Mouse (Mus musculus): ENCODE measurements around the gene Kif28. TPM values are rescaled to one million over a fixed set of nuclear protein-coding genes. Genes with fewer than 3 reads are reported as not detected.

Kif28 gene
- polyA plus RNA-seq, 1 experiment from 2014 or later, result not detected

DNA sequence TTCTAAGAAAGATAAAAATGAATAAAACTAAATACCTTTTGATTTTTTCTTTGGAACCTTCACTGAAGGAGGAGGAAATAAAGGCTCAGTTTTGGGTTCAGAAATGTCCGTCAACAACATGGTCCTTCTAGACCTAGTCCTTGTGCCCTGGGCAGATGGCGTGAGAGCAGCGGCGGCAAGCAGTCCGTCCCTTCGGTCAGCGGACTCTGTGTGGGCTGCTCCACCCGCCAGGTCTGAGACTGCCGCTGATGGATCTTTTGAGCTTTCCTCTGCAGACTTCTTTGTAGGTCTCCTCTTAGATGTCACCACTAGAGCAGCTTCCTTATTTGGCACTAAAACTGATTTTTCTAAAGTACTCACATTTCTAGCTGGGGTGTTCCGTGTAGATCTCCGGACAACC, 7.2 kb upstream of the Kif28 start:
- 96% methylated on average over 11 of the region's 11 CpGs for WGBS
- Histone ChIP-seq H3K4me1 (ENCODE audit: control insufficient read depth, insufficient read depth, low read length) (no peaks in the 10 kb centered on the region), H3K4me3 (ENCODE audit: low read depth, low read length) (no peak overlapping the region), H3K27me3 (replicated peaks; ENCODE audit: control insufficient read depth, insufficient read depth, low read length) (no peaks in the 10 kb centered on the region), H3K9ac (ENCODE audit: low read length) (no peak overlapping the region), H3K4me2 (ENCODE audit: low read length) (no peak overlapping the region), H3K9me3 (replicated peaks; ENCODE audit: control insufficient read depth, low read length) (no peaks in the 10 kb centered on the region), H3K27ac (ENCODE audit: low read depth, low read length) (no peak overlapping the region), H3K36me3 (ENCODE audit: control insufficient read depth, insufficient read depth, low read length) (peaks cover 77% of the 10 kb centered on the region)
- DNase-seq (ENCODE audit: low spot score) (no peak), ATAC-seq (no peak)

DNA sequence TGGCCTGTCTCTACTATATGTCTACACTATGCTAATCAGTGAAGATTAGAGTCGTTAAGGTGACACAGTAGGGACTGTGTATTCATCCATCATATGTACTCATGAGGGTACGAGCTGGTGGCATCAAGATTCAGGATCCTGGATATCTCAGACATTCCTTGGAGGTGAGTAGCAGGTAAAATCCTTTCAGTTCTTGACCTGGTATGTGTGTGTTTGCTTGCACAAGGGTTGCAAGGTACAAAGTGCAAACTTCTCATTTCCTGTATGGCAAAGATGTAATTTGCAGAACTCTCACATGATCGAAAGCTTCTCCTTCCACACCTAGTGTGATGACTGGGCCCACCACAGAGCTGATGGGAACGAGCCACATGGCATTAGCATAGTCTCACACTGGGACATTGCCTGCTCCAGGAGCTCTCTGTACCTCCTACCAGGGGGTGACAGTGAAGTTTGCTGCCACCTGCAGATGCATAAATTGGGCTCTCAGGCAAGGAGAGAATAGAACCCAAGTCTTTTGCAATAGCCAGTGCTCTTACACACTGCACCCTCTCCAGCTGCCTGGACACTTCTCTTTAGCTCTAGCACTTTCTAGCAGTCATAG, 1.4 kb downstream of the Kif28 start:
- WGBS, result 84% methylated on average over 4 of the region's 4 CpGs
- no peak overlapping the region for H3K27ac ChIP-seq (ENCODE audit: low read depth, low read length)

DNA sequence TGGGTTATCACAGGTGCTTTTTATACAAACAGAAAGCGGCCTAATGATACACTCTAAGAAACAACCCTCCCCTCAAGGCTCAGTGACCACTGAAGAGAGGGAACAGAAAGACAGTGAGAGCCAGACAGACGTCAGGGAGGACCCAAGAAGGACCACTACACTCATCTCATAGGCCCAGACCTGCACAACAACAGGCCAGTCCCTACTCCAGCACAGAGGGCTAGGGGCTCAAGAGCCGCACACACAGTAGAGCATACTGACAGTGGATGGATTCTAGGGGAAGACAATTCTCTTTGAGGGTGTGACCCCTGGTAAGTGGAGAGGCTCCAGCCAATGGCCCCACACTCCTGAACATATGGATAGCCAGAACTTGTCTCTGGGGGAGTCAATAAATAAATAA, 8.6 kb downstream of the Kif28 start:
- no peak for DNase-seq (ENCODE audit: low spot score)
- Histone ChIP-seq H3K4me1 (ENCODE audit: control insufficient read depth, insufficient read depth, low read length) (no peaks in the 10 kb centered on the region), H3K9ac (ENCODE audit: low read length) (no peak overlapping the region), H3K36me3 (ENCODE audit: control insufficient read depth, insufficient read depth, low read length) (no peaks in the 10 kb centered on the region), H3K27me3 (replicated peaks; ENCODE audit: control insufficient read depth, insufficient read depth, low read length) (no peaks in the 10 kb centered on the region), H3K9me3 (replicated peaks; ENCODE audit: control insufficient read depth, low read length) (no peaks in the 10 kb centered on the region), H3K27ac (ENCODE audit: low read depth, low read length) (no peak overlapping the region), H3K4me2 (ENCODE audit: low read length) (no peak overlapping the region), H3K4me3 (ENCODE audit: low read depth, low read length) (no peak overlapping the region)
- ATAC-seq, result no peak
- WGBS, result 84% methylated on average over 3 of the region's 3 CpGs

More for the DNA sequence above, 1.4 kb downstream of the Kif28 start:
- DNase-seq (ENCODE audit: low spot score), result no peak
- no peaks in the 10 kb centered on the region for H3K9me3 ChIP-seq (replicated peaks; ENCODE audit: control insufficient read depth, low read length)
- peaks cover 52% of the 10 kb centered on the region for H3K36me3 ChIP-seq (ENCODE audit: control insufficient read depth, insufficient read depth, low read length)
- H3K4me2 ChIP-seq (ENCODE audit: low read length), result no peak overlapping the region
- H3K9ac ChIP-seq (ENCODE audit: low read length), result no peak overlapping the region
- no peaks in the 10 kb centered on the region for H3K4me1 ChIP-seq (ENCODE audit: control insufficient read depth, insufficient read depth, low read length)
- no peaks in the 10 kb centered on the region for H3K27me3 ChIP-seq (replicated peaks; ENCODE audit: control insufficient read depth, insufficient read depth, low read length)
- H3K4me3 ChIP-seq (ENCODE audit: low read depth, low read length), result no peak overlapping the region
- ATAC-seq, result no peak

DNA sequence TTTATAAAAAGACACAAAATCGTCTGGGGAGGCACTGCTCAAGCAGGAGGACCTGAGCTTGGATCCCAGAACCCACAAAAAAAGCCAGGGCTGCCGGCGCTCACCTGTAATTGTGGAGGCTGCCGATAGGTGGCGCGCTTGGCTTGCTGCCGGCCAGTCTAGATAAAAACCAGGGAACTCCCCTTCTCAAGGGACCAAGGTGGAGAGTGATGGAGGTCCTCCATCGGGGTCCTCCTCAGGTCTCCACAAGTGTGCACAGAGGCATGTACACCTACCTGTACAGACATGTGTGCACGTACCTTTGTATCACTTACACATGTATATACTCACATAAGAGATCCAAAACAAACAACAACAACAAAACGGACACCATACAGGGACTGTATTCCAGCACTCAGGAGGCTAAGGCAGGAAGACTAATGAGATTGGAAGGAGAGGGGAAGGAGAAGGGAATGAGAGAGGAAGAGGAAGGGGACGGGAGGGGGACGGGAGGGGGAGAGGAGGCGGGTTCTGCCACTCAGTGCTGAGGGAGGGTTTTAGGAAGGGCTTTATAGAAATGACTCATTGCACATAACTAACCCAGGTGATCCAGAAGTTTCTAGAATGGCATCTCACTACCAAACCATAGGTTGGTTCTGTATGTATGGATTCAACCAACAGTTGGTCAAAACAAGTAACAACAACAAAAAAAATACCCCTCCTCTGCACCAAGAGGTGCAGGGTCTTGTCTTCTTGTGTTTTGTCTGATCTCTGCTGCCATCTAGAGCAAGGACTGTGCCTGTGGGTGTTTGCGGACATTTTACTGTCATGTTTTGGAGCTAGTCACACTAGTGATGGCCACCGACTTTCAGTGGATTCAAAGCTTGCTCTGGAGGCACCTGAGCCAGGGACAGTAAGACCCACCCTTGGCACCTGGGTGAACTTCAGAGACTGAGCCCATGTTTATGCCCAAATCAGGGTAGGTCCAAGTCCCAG, 10.3 kb downstream of the Kif28 start:
- Histone ChIP-seq H3K27me3 (replicated peaks; ENCODE audit: control insufficient read depth, insufficient read depth, low read length) (no peaks in the 10 kb centered on the region), H3K9me3 (replicated peaks; ENCODE audit: control insufficient read depth, low read length) (no peaks in the 10 kb centered on the region), H3K27ac (ENCODE audit: low read depth, low read length) (no peak overlapping the region), H3K36me3 (ENCODE audit: control insufficient read depth, insufficient read depth, low read length) (no peaks in the 10 kb centered on the region), H3K4me1 (ENCODE audit: control insufficient read depth, insufficient read depth, low read length) (no peaks in the 10 kb centered on the region), H3K4me2 (ENCODE audit: low read length) (no peak overlapping the region), H3K9ac (ENCODE audit: low read length) (no peak overlapping the region), H3K4me3 (ENCODE audit: low read depth, low read length) (no peak overlapping the region)
- 39% methylated on average over 15 of the region's 15 CpGs for WGBS
- ATAC-seq (no peak), DNase-seq (ENCODE audit: low spot score) (peak; percentile 23)

DNA sequence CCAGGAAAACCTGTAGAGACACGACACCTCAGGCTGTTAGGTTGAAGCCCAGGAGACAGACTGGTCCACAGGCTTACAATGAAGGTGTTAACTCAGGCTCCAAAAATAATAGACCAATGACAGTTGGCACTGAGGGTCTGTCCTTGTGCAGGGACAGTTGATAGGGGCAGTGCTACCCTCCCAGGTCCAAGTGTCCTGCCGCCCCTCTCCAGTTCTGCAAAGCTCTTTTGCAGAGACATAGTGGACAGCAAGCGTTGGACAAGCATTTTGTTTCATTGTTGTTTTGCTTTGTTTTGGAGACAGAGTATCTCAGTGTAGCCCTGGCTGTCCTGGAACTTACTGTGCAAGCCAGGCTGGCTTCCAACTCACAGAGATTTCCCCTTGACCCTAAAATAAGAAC, 13.7 kb downstream of the Kif28 start:
- Histone ChIP-seq H3K36me3 (ENCODE audit: control insufficient read depth, insufficient read depth, low read length) (no peaks in the 10 kb centered on the region), H3K27me3 (replicated peaks; ENCODE audit: control insufficient read depth, insufficient read depth, low read length) (no peaks in the 10 kb centered on the region), H3K9ac (ENCODE audit: low read length) (no peak overlapping the region), H3K4me2 (ENCODE audit: low read length) (no peak overlapping the region), H3K27ac (ENCODE audit: low read depth, low read length) (no peak overlapping the region), H3K4me3 (ENCODE audit: low read depth, low read length) (no peak overlapping the region), H3K4me1 (ENCODE audit: control insufficient read depth, insufficient read depth, low read length) (no peaks in the 10 kb centered on the region), H3K9me3 (replicated peaks; ENCODE audit: control insufficient read depth, low read length) (no peaks in the 10 kb centered on the region)
- 90% methylated on average over 3 of the region's 3 CpGs for WGBS
- ATAC-seq (no peak), DNase-seq (ENCODE audit: low spot score) (no peak)

DNA sequence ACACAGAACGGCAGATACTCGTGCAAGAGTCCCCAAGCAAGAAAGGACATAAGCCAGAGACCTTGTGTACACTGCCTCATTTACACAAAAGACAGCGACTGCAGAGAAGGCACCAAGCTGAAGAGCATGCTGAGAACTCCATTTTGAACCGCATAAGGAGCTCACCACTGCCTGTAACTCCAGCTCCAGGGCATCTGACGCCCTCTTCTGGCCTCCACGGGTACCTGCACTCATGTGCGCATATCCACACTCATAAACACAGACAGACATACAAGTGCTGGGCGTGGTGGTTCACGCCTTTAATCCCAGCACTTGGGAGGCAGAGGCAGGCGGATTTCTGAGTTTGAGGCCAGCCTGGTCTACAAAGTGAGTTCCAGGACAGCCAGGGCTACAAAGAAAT, 16.4 kb downstream of the Kif28 start:
- H3K4me1 ChIP-seq (ENCODE audit: control insufficient read depth, insufficient read depth, low read length), result no peaks in the 10 kb centered on the region
- no peaks in the 10 kb centered on the region for H3K36me3 ChIP-seq (ENCODE audit: control insufficient read depth, insufficient read depth, low read length)
- no peak overlapping the region for H3K4me2 ChIP-seq (ENCODE audit: low read length)
- no peak overlapping the region for H3K27ac ChIP-seq (ENCODE audit: low read depth, low read length)
- H3K9ac ChIP-seq (ENCODE audit: low read length), result no peak overlapping the region
- no peak for DNase-seq (ENCODE audit: low spot score)
- H3K4me3 ChIP-seq (ENCODE audit: low read depth, low read length), result no peak overlapping the region
- no peaks in the 10 kb centered on the region for H3K9me3 ChIP-seq (replicated peaks; ENCODE audit: control insufficient read depth, low read length)
- H3K27me3 ChIP-seq (replicated peaks; ENCODE audit: control insufficient read depth, insufficient read depth, low read length), result no peaks in the 10 kb centered on the region
- ATAC-seq, result no peak
- 90% methylated on average over 10 of the region's 10 CpGs for WGBS

DNA sequence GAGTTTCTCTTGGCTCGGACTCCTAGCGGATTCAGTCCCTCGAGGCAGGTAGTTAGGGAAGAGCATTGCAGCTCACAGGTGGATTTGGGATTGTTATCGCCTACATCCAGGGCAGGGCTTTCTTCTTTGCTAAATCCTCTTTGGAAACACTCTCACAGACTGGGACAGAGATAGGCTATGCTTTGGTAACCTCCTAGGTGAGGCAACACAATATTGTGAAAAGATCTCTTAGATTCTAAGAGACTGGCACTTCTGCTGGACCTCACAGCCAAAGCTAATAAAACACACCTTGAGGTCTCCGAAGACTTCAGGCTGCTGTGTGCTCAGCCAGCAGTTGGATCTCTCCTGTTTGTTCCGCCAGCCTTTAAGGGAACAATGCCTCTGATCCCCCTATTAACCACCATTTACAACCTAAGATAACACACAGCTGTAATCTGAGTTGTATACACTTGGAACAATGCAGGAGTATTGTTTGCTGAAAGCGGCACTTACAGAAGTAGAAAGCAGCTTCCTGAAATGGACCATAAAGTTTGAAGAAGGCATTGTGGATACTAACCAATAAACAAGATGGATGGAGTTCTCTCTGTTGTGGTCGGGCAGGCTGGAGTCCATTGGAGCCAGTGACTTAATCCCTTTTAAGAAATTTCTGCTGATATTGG, 22.1 kb downstream of the Kif28 start:
- H3K4me1 ChIP-seq (ENCODE audit: control insufficient read depth, insufficient read depth, low read length), result no peaks in the 10 kb centered on the region
- 72% methylated on average over 8 of the region's 8 CpGs for WGBS

DNA sequence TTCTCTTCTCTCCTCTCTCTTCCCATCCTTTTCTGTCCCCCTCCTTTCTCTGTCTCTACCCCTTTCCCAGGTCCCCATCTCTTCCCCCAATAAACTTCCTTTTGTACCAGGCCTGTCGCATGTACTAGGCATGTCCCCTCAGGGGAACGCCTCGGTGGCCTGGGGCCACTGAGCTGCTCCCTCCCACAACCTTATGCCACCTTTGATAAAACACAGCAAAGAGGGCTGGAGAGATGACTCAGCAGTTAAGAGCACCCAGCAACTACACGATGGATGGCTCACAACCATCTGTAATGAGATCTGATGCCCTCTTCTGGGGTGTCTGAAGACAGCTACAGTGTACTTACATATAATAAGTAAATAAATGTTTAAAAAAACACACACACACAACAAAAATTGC, 29.3 kb downstream of the Kif28 start:
- WGBS, result 96% methylated on average over 4 of the region's 4 CpGs
- Histone ChIP-seq H3K4me3 (ENCODE audit: low read depth, low read length) (no peak overlapping the region), H3K4me1 (ENCODE audit: control insufficient read depth, insufficient read depth, low read length) (no peaks in the 10 kb centered on the region), H3K4me2 (ENCODE audit: low read length) (no peak overlapping the region), H3K9me3 (replicated peaks; ENCODE audit: control insufficient read depth, low read length) (no peaks in the 10 kb centered on the region), H3K36me3 (ENCODE audit: control insufficient read depth, insufficient read depth, low read length) (no peaks in the 10 kb centered on the region), H3K27ac (ENCODE audit: low read depth, low read length) (no peak overlapping the region), H3K9ac (ENCODE audit: low read length) (no peak overlapping the region), H3K27me3 (replicated peaks; ENCODE audit: control insufficient read depth, insufficient read depth, low read length) (no peaks in the 10 kb centered on the region)
- DNase-seq (ENCODE audit: low spot score) (no peak), ATAC-seq (no peak)

More for the DNA sequence above, 22.1 kb downstream of the Kif28 start:
- H3K27ac ChIP-seq (ENCODE audit: low read depth, low read length), result no peak overlapping the region
- no peaks in the 10 kb centered on the region for H3K27me3 ChIP-seq (replicated peaks; ENCODE audit: control insufficient read depth, insufficient read depth, low read length)
- H3K4me3 ChIP-seq (ENCODE audit: low read depth, low read length), result no peak overlapping the region
- H3K36me3 ChIP-seq (ENCODE audit: control insufficient read depth, insufficient read depth, low read length), result no peaks in the 10 kb centered on the region
- no peak overlapping the region for H3K4me2 ChIP-seq (ENCODE audit: low read length)
- no peak for DNase-seq (ENCODE audit: low spot score)
- ATAC-seq, result no peak
- H3K9me3 ChIP-seq (replicated peaks; ENCODE audit: control insufficient read depth, low read length), result no peaks in the 10 kb centered on the region
- H3K9ac ChIP-seq (ENCODE audit: low read length), result no peak overlapping the region
